In the genomic region with DNA sequence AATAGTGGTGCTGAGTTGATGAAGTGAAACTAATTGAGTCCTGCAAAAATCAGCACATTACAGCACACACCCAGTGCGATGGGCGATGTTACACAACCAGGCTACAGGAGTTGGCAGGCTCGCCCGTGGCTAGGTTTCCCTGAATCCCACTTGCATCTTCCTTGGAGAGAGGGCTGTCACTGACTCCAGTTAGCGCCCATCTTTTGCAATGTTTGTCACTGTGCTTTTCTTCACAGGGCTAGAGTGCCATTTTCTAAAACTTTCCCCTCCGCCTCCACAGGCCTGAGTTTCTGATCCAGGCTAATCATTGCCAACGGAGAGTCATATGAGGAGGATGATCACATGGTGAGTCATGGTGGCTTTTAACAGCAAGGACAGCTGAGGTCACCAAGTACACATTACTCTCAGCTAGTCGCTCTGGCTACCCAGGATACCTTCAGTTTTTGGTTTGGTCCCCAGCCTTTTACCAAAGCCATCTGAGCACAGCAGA, we compare ENCODE assay signal across 9 mouse cellular contexts.
DNase-seq lines count a peak whose midpoint lies in the region; TF ChIP-seq lines count a peak whose summit lies in the region.
"Had no signal": no experiment of that assay in that cellular context is flagged by ENCODE, and none has a peak within 500 bp of the region (broad histone marks: within the 10 kb centered on the region; RNA-seq: fewer than 3 reads in every experiment).

No protein-coding gene starts in this region.

- TF ChIP-seq CTCF in embryonic fibroblast, embryonic 13.5 days (IDR thresholded peaks at IDR 0.05; ENCODE audit: borderline replicate concordance, insufficient read depth, low read length): no peak

- no peak for TF ChIP-seq POLR2A in embryonic fibroblast, embryonic 13.5 days (IDR thresholded peaks at IDR 0.05; ENCODE audit: low read depth, low read length)

- peaks cover 17% of the 10 kb centered on the region for H3K4me1 ChIP-seq in embryonic fibroblast, embryonic 13.5 days (ENCODE audit: control insufficient read depth, insufficient read depth, low read length)

- peak overlapping the region; percentile 74; the same call in 1 of the 2 replicates for H3K27ac ChIP-seq in embryonic fibroblast, embryonic 13.5 days (ENCODE audit: insufficient read depth, low read length)

- DNase-seq in urinary bladder, postnatal 14 days (ENCODE audit: low spot score): peak; percentile 26
- DNase-seq in urinary bladder, postnatal 10 days (ENCODE audit: low spot score): no peak
- peak; percentile 64 to 67 for DNase-seq in kidney, adult 8-10 months
- peak; percentile 70 for DNase-seq in yolk sac, embryonic 10.5 days (ENCODE audit: low spot score)
- no peak for DNase-seq in thymus, adult 18-20 months
- no peak for DNase-seq in frontal cortex, postnatal 10 days (ENCODE audit: low spot score in 2 of 2)
- DNase-seq: cerebellum, postnatal 10 days; retina, postnatal 1 day had no signal

- no peak overlapping the region for H3K4me3 ChIP-seq in embryonic fibroblast, embryonic 13.5 days (ENCODE audit: insufficient read depth, low read length)

Comparison
In these comparisons a context has a peak if more than half of its experiments do, and no peak if none do; other contexts are left out.
1. DNase-seq: peak in urinary bladder, postnatal 14 days (single experiment), kidney, adult 8-10 months (2 of 2) and yolk sac, embryonic 10.5 days (single experiment); none in urinary bladder, postnatal 10 days (single experiment), thymus, adult 18-20 months (0 of 2) and frontal cortex, postnatal 10 days (0 of 2).